Mouse (Mus musculus): ENCODE results near the gene Havcr2.
"Not testable (repeated sequence)": the region's sequence is repeated elsewhere in the genome, so short reads cannot be mapped to it uniquely, and the experiment has no call there.

The Havcr2 gene

DNA sequence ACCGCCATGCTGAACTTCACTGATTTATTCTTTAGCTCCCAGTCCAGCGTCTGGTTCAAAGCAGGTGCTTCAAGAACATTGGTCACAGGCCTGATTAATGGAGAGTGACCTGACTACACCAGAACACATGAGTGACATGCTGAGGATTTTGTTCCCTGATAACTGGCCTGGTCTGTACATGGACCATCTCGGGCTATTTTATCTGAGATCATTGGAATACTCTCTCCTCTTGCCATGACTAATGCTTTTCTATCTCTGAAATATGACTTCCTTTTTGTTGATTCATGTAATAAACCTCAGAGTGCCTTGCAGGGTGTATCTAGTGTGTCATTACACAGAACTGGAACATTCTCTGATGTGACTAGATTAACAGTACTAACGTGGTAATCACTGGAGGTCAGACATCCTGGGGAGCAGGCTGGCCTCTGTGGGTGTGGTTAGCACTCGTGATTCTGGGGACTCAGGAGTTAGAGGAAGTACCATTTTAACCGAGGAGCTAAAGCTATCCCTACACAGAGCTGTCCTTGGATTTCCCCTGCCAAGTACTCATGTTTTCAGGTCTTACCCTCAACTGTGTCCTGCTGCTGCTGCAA lies at the start of gene Havcr2:
Gene Havcr2 (plus strand): TSS at position 483 of the 593 bp plus-strand sequence.
- DNase-seq (ENCODE audit: low spot score in 2 of 2): no peak

DNA sequence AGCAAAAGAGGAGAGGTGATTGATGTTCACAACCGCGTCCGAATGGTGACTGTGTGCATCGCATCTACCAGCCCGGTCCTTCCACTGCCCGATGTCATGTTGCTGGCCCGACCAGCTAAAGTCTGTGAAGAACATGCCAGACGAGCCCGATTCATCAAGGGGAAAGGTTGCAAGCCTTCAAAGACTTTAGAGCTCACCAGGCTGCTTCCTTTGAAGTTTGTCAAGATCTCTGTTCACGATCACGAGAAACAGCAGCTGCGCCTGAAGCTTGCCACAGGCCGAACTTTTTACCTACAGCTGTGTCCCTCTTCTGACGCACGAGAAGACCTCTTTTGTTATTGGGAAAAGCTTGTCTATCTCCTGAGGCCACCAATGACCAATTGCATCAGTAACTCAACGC lies 49.7 kb upstream of the Havcr2 start:
- no peak for DNase-seq (ENCODE audit: low spot score in 2 of 2)

DNA sequence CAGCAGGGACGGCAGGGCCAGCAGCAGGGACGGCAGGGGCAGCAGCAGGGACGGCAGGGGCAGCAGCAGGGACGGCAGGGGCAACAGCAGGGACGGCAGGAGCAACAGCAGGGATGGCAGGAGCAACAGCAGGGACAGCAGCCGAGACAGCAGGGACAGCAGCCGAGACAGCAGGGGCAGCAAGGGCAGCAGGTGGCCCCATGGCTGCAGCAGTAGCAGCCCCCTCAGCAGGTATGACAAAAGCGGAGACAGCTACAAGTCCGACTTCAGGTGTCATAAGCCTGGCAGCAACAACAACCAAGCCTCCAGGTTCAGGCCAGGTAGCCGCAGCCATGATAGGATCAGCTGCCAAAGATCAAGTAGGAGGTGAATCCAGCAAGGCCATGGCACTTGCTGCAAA lies 48.0 kb upstream of the Havcr2 start:
- DNase-seq (ENCODE audit: low spot score in 2 of 2): no peak

DNA sequence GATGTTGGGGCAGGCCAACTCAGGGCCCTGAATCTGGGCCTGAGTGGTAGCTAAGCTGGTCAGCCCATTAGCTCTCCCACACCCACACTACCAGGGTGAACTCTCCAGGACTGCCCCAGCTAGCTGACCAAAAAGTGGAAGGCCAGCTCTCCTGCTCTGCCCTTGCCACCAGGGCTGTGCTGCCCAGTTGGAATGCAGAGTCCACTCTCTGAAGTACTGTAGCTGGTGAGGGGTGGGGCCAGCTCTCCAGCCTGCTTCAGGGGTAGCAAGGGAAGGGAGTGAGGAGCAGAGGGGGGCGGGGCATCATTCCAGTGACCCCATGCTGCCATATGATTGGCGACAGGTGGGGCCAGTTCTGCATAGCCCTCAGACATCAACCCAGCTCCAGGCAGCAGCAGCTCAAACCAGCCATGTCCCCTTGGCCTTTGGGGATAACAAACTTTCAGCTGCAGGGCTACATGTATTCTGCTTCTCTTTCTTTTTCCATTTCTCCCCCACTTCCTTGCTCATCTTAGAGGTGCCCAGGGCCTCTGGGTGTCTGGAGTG lies 44.6 kb upstream of the Havcr2 start:
- no peak for DNase-seq (ENCODE audit: low spot score in 2 of 2)

DNA sequence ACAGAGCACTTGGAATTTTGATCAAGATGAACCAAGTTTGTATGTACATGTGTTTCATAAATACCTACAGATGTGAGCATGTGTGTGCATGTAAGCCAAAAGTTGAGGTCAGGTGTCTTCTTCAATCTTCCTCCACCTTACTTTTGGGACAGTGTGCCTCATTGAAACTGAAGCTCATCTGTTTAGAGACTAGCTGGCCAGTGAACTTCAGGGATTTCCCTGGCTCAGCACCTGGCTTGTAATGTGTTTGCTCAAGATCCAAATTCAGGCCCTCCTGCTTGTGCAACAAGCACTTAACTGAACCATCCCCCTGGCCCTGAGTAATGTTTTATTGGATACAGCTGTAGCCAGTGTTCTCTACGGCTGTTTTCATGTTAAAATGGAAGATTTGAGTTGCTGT lies 36.3 kb upstream of the Havcr2 start:
- no peak for DNase-seq (ENCODE audit: low spot score in 2 of 2)

DNA sequence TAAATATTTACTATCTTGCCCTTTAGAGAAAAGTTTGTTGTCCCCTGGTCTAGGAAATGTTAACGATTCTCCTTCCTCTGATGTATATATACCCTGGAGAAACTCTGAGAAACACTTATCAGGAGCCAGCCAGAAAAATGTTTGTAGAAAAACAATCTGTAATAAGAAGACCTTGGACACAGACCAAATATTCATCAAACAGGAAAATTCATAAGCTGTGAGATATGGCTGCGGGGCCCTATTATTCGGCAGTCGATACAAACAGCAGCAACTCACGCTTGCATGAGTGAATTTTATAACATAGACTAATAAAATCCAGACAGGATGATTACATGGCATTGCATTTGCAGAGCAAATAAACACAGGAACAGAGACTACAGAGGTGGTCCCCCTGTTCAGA lies 35.9 kb upstream of the Havcr2 start:
- DNase-seq (ENCODE audit: low spot score in 2 of 2): no peak

DNA sequence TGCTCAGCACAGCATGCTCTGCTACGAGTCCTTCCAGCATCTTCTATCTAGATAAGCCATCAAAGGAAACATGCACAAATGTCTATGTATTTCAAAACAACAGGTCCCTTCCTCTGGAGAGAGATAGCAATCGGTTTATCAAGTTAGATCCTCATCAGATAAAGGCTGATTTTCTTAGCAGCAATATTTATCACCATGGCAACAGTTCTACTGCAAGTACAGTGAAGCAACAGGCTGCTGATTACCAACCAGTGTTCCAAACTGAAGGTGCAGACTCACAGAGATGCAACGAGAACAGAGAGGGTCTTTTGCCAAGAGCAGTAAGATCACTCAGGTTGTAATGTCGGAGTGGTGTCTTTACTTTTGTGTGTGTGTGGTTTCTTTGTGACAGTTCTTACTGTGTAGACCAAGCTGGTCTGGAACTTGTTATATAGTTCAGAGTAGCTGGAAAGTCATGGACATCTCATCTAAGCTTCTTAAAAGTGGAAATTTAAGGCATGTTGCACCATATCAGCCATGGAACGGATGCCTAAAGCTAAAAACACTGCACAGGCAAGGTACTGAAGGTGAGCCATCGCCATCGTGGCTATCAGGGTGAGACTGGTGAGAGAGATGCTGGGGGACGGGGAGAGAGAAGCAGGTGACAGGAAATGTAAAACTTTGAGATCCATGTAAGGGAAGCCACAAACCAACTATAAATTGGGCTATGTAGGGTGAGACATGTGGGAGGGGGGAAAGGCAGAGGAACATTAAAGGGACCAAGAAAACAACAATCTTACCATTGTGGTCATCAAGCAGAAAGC lies 33.4 kb upstream of the Havcr2 start:
- DNase-seq (ENCODE audit: low spot score in 2 of 2): no peak

DNA sequence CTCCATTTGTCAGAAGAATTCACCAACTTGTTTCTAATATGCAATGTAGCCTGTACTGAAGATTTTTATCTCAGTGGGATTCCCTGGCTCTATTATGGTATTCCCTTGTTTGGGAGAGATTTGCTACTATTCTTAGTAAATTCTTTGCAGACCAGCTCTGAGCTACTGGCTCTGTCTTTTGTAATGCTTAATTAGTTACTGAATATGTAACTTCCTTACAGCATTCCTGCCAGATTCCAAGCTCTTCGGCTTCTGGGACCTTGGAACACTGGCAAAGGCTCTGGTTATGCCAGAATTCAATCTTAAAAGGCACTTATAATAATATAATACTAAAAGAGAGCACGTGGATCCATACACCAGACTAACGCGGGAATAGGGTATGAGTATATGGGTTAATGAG lies 26.6 kb upstream of the Havcr2 start:
- DNase-seq (ENCODE audit: low spot score in 2 of 2): not testable (repeated sequence)

DNA sequence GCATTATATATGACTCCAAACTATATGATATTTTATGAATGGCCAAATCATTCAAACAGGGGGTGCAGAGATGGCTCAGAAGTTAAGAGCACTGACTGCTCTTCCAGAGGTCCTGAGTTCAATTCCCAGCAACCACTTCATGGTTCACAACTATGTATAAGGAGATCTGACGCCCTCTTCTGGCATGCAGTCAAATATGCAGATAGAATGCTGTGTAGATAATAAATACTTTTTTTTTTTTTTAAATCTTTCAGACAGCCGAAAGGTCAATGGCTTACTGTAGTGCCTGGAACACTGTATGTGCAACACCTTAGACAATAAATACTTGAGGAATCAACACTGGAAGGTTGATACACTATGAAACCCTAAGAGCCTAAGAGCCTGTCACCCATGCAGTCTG lies 24.6 kb upstream of the Havcr2 start:
- no peak for DNase-seq (ENCODE audit: low spot score in 2 of 2)

DNA sequence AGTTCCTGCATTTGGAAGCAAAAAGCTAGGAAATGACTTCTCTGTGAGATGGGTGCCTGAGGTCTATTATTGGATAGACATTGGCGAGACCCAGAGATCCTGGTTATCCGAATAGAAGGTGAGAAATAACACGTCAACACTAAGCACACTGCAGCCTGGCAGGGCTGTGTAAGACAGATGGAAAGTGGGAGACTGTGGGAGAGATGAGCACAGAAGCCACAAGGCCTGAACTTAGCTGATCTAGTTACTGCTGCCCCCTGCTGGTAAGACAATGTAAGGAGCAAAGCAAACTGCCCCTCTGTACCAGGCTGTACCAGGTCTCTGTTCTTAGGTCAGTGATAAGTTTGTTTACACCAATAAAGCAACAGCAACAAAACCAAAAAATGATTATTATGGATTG lies 23.6 kb upstream of the Havcr2 start:
- DNase-seq (ENCODE audit: low spot score in 2 of 2): peak; percentile 88

DNA sequence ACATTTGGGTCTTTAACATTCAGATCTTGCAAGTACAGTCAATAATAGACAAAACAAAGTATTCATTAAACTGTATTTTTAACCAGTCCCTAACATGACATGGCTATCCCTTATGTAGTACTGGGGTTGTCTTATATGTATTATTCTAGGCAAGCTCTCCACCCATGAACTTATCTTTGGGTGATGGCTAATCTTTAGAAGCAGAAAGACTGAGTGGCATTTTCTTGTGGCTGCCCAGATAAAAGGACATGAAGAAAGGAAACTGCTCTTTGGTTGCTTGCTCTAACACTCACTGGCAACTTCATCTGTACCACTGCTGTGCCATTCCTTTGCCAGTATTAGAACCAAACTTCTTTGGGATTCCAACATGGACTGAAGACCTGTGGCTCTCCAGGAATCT lies 19.4 kb upstream of the Havcr2 start:
- DNase-seq (ENCODE audit: low spot score in 2 of 2): no peak

DNA sequence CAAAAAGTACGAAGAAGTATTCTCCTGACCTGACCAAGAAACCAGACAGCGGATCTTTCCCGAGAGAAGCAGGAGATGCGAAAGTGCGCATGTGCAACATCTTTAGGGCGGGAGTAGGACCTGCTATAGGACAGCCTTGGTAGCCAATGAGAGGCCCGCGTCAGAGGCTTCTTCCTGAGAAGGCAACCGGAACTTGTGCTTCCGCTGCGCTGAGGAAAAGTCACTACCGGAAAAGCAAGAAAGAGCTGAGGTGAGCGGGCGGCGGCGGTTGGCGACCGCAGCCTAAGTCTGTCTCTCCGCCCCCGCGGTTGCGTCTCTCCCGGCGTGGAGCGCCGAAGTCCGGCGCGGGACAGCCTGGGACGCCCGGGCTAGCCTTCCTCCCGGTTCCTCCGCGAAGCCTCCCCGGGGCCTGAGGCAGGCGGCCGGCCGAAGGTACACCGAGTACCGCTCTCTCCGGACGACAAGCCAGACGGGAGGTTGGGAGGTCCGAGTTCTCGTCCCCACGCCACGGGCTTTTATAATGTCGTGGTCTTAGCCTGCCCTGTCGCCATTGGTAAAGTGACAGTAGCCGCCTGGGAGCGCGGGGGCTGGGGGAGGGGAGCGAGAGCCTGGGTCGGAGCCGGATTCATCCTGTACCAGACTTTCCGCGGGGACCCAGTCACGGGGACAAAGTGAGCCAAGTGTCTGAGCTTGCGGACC lies 17.8 kb upstream of the Havcr2 start, which contains the start of gene Med7:
Gene Med7 (plus strand): TSS at position 166 of the 699 bp plus-strand sequence.
- DNase-seq (ENCODE audit: low spot score in 2 of 2): peak; percentile 98

DNA sequence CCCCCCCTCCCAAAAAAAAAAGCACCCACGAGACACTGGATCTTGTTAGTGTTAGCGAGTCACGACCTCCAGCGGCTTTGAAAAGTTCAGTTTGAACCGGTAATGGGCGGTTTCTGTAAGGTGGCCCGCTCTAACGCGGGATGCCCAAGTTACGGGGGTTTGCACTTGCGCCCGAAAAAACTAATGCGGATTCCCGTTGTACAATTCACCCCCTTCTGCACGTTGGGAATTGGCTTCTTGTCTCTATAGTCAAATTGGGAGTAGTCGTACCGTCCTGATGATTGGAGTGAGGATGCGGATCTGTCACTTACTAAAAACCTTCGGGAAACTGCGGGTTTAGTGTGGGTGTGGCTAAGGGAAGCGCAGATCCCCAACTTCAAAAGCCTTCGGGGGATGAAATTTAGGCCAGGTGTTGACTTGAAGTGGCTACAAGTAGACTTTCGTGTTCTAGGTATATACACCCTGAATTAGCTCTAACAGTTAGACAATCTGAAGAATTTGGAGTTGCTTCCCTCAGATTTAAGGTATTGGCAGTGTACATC lies 17.2 kb upstream of the Havcr2 start:
- no peak for DNase-seq (ENCODE audit: low spot score in 2 of 2)

DNA sequence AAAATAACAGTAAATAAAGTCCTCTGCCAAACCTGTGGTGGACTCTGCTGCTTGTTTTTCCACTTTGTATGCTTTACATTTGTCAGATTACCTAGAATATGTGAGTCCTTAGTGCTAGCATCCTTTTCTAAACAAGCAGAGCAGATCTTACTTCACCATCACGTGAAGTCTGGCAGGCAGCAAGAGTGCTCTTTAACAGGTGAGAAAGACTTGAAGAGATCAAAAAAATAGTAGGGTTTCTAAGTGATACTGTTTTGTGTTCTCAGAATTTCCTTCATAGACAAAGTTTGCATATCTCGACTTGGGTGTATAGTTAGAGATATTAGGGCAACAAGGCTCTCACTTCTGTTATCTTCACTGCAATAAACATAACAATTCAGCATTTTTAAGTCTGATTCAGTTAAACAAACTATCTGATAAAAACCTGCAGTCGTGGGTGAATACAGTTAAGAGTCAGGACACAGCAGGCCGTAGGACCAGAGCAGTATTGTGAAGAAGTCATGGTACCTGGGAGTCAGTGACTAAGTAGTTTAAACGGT lies 15.7 kb upstream of the Havcr2 start:
- DNase-seq (ENCODE audit: low spot score in 2 of 2): no peak

DNA sequence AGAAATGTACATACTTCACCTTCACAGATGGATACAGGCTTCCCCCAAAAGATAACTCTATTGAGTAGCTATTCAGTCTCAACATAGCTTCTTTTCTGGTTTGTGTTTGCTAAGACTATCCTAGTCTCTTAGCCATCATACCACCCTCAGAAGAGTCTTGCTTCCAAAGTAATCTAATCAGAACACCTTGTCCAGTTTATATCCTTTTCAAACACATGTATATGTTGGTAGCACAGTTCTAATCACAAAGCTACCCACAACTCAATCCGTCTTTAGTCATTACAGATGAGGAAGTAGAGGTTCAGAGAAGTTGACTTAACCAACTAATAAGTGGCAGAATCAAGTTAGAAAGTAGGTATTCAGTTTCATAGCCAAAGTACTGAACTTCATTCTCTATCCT lies 13.0 kb upstream of the Havcr2 start:
- no peak for DNase-seq (ENCODE audit: low spot score in 2 of 2)

DNA sequence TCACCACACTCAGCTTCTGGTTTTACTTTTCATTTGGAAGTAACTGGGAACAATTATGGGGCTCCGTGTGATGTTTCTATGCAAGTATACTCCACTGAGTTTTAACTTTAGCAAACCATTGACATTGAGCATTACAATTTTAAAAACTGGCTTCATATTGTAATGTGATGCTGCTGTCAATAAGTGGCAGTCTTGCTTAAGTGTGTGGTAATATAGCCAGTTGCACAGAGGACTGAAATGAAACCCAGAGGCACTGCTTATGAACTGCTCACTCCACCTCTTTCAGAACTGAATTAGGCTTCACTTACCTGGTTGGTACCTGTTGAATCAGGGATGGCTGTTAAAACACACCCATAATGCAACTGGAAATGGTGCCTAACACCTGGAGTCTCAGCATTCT lies 11.6 kb upstream of the Havcr2 start:
- DNase-seq (ENCODE audit: low spot score in 2 of 2): no peak

DNA sequence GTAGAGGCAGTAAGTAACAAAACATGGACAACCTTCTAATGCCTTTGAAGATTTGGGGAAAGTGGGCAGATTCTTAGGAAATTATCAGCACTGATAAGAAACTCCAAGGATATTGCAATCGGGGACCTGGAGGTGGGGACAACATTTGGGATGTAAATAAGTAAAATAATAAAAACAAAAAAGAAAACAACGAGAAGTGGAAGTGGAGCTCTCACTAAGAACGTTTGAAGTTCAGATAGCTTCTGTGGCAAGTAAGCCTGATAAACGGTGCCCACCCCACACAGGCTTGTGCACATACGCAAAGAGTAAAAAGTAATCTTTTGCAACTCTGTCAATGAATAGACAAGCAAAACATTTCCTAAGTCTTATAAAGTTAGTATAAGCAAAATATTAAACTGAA lies 10.8 kb upstream of the Havcr2 start:
- DNase-seq (ENCODE audit: low spot score in 2 of 2): no peak

DNA sequence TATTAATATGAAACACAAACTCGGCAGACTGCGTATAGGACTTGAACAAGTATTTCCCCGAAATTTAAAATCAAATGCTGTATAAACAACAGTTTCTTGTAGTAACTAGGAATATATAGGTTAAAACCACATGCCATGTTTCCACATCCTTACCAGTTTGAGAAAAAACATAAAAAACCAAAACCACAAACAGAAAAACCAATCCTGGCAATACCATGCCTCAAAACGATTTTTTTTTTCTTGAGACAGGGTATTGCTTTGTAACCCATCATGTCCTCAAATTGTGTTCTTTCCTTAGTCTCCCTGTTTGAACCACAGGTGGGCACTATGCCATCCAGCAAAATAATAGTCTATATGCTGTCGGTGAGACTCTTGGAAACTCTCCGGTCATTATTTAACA lies 8.6 kb upstream of the Havcr2 start:
- no peak for DNase-seq (ENCODE audit: low spot score in 2 of 2)

DNA sequence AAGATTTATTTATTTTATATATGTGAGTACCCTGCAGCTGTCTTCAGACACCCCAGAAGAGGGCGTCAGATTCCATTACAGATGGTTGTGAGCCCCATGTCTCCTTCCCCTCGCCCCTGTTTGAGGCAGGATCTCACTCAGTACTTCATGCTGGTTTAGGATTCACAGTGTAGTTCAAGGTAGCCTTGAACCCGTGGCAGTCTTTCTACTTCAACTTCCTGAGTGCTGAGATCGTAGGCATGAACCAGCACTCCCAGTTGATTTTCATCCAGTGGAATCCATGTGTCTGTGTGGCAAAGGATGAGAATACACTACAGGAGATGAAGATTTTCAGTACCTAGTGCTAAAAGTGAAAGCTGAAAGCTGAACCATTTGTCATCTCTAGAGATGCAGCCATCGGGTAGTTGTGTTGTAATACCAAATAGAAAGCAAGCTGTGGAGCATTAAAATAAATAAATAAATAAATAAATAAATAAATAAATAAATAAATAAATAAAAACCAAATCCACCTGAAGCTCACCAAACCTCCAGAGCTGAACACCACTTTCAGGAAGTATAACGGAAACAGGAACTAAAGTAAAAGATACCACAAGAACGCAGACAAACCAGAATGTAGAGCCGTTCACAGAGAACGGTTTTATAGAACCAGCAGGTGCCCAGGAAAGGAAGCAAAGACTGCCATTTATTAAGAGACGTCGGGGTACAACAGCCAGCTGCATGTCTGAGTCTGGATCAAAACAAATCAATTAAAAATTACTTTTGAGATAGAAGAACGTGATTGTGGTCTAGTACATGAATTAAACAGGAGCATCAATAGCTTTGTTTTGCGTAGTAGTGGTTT lies 6.9 kb upstream of the Havcr2 start:
- DNase-seq (ENCODE audit: low spot score in 2 of 2): no peak

DNA sequence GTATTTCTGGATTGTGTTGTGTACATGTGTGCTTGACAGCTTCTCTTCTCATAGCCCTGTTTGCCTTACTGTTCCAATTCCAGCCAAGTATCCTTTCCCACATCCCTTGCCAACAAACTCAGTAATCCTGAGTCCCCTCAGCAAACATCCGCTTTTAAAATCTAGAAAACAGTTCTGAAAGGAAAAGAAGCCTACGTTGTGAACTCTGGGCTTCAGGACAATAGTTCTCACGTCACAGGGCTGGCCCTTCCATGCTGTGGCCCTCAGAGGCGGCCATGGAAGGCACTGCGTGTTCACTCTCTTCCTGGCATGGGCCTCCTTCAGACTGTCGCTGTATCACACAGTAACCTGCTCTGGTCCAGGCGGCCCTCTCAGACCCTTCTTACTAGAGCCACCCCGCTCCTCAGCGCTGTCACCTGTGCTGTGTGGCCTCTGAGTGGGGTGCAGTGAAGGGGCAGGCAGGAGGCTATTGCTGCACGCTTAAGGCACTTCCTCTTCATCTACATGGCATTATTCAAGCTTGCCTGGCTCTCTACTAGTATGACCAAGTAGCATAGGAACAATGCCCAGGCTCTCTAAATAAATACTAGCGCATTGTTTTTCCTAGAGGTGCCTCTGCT lies 5.2 kb upstream of the Havcr2 start:
- DNase-seq (ENCODE audit: low spot score in 2 of 2): no peak

DNA sequence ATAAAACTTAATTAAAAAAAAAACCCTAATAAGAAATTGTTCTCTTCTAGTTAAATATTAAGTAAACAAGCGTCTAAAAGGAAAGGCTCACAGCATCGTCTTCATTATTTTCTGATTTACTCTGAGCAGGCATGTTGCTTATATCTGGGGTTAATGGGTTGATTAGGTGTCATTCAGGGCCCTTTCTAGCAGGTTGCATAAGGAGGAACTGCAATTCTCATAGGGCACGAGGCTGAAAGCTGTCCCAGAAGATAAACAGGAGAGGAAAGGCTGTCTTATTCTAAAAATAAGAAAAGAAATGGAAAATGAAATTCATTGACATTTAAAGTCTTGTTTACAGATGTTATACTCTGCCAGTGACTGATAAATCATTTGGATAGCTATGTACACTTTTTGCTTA lies 5.2 kb downstream of the Havcr2 start:
- no peak for DNase-seq (ENCODE audit: low spot score in 2 of 2)

All from right cerebral cortex, postnatal 10 days (tissue).